Mouse (Mus musculus): Measurements from ENCODE around the gene Grid1.

GRCm38 (mm10) chr14:34771601-34772000, 48.3 kb upstream of the Grid1 start:
- TF ChIP-seq CTCF (IDR thresholded peaks at IDR 0.05; ENCODE audit: insufficient read depth, low read depth, low read length) (no peak), POLR2A (IDR thresholded peaks at IDR 0.05; ENCODE audit: insufficient read depth, low read depth, low read length) (no peak)
